Comparison of ENCODE assay signal across 15 mouse cellular contexts in the genomic region with DNA sequence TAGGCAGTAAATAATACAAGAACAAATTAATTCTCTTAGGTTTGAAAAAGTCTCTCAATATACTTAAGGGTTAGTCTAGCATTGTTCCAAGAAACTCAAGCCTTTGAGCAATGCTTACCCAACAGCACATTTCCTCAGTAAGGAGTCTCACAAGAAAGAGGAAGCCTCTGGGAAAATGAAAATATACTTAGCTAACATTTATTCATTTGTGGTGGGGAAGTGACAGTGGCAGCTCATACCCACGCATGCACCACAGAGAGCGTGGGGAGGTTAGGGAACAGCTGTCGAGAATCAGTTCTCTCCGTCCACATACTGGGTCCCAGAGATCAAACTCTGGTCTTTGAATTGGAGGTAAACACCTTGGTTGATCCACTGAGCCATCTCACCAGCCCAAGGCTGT.
"Had no signal": no experiment of that assay in that cellular context is flagged by ENCODE, and none has a peak within 500 bp of the region (broad histone marks: within the 10 kb centered on the region; RNA-seq: fewer than 3 reads in every experiment).

No protein-coding gene starts in this region.

- H3K9me3 ChIP-seq: limb, embryonic 12.5 days; lung, embryonic 15.5 days; neural tube, embryonic 12.5 days had no signal

- H3K4me1 ChIP-seq: limb, embryonic 12.5 days; lung, embryonic 15.5 days; neural tube, embryonic 12.5 days had no signal

- H3K4me3 ChIP-seq: limb, embryonic 12.5 days; lung, embryonic 15.5 days; neural tube, embryonic 12.5 days had no signal

- H3K4me2 ChIP-seq: limb, embryonic 12.5 days; liver, embryonic 11.5 days; lung, embryonic 15.5 days; neural tube, embryonic 12.5 days had no signal

- H3K27me3 ChIP-seq: limb, embryonic 12.5 days; lung, embryonic 15.5 days; neural tube, embryonic 12.5 days had no signal

- H3K27ac ChIP-seq: limb, embryonic 12.5 days; lung, embryonic 15.5 days; macrophage; neural tube, embryonic 12.5 days had no signal

- DNase-seq: kidney, adult 8-10 months; kidney, postnatal 25 days; layer of hippocampus, adult 9-11 months; retina, postnatal 1 day; right cerebral cortex, postnatal 4 days; spleen, adult 18-20 months; thymus, adult 18-20 months; thymus, postnatal 14 days had no signal

- H3K36me3 ChIP-seq: limb, embryonic 12.5 days; lung, embryonic 15.5 days; neural tube, embryonic 12.5 days had no signal

- ATAC-seq: inflammation-experienced regulatory T-cells, adult 6 months; intestine, postnatal 0 days had no signal

- H3K9ac ChIP-seq: limb, embryonic 12.5 days; lung, embryonic 15.5 days; neural tube, embryonic 12.5 days had no signal
